Mouse (Mus musculus): ENCODE data around the gene Ercc1. TPM values are rescaled to one million over a fixed set of nuclear protein-coding genes. Genes with fewer than 3 reads are reported as not detected.

Ercc1 gene
- polyA plus RNA-seq, 1 experiment from 2014 or later = 72.5 TPM

DNA sequence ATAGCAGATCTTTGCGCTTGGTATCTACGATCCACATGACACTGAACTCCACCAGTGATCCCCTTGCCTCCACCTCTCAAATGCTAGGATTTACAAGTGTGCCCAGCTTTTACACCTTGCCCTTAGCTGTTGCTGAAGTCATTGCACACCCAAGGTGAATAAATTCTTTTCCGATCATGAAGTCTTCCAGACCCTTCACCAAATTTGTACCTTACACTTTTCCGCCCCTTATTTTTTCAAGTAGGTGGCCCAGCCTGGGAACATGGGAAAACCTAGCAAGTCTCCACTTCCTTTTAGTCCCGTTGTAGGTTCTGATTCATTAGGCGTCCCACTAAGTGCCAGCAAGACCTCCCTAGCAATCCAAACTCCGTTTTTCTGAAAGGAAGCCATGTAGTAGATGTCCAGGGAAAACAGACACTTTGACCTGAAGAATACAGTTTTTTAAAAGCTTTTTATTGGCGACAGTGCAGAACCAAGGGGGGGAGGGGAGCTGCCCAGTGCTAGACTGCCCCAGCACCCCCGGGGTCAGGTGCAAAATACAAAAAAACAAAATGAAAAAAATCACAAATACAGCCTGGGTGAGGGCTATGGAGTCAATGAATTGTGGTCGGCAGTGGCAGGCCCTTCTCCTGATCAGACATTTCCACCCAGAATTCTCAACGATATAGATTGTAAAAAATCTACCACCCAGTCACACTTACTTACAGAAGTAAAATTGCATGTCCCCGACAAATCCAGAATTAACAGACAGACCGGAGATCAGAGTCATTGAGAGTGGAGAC is 42.1 kb upstream of the Ercc1 start:
- peak overlapping the region; percentile 52 for H3K4me2 ChIP-seq
- WGBS (ENCODE audit: insufficient replicate concordance) = 49% methylated on average over 13 of the region's 13 CpGs

DNA sequence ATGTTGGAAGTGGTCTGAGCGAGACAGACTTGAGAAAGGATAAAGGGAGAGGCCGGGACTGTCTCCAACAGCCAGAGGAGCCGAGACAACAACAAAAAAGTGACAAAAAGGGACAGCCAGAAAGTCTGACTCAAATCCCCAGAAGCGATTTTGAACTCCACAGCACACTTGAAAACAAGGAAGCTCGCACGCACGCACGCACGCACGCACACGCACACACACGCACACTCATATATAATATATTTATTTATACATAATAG is 41.6 kb upstream of the Ercc1 start:
- peaks cover 28% of the 10 kb centered on the region for H3K4me1 ChIP-seq (ENCODE audit: control insufficient read depth, insufficient read depth, low read length)
- no peak overlapping the region for H3K27ac ChIP-seq (ENCODE audit: low read depth, low read length)
- H3K9ac ChIP-seq (ENCODE audit: low read depth, low read length) = no peak overlapping the region
- H3K27me3 ChIP-seq (ENCODE audit: control insufficient read depth, insufficient read depth, low read length) = peaks cover 54% of the 10 kb centered on the region
- no peaks in the 10 kb centered on the region for H3K9me3 ChIP-seq (replicated peaks; ENCODE audit: control insufficient read depth, low read length)
- WGBS (ENCODE audit: insufficient replicate concordance) = 79% methylated on average over 12 of the region's 12 CpGs
- H3K4me2 ChIP-seq = no peak overlapping the region
- no peak for ATAC-seq (replicated peaks; ENCODE audit: insufficient number of reproducible peaks, low FRiP score, low TSS enrichment)
- no peak overlapping the region for H3K4me3 ChIP-seq (ENCODE audit: low read depth, low read length)
- no peaks in the 10 kb centered on the region for H3K36me3 ChIP-seq (ENCODE audit: control insufficient read depth, insufficient read depth, low read length)

More for the DNA sequence above, 42.1 kb upstream of the Ercc1 start:
- H3K36me3 ChIP-seq (ENCODE audit: control insufficient read depth, insufficient read depth, low read length) = no peaks in the 10 kb centered on the region
- H3K9me3 ChIP-seq (replicated peaks; ENCODE audit: control insufficient read depth, low read length) = no peaks in the 10 kb centered on the region
- H3K4me1 ChIP-seq (ENCODE audit: control insufficient read depth, insufficient read depth, low read length) = peaks cover 25% of the 10 kb centered on the region
- no peak overlapping the region for H3K27ac ChIP-seq (ENCODE audit: low read depth, low read length)
- H3K4me3 ChIP-seq (ENCODE audit: low read depth, low read length) = peak overlapping the region; percentile 44
- peaks cover 54% of the 10 kb centered on the region for H3K27me3 ChIP-seq (ENCODE audit: control insufficient read depth, insufficient read depth, low read length)
- no peak for ATAC-seq (replicated peaks; ENCODE audit: insufficient number of reproducible peaks, low FRiP score, low TSS enrichment)
- peak overlapping the region; percentile 16; the same call in 1 of the 2 replicates for H3K9ac ChIP-seq (ENCODE audit: low read depth, low read length)

DNA sequence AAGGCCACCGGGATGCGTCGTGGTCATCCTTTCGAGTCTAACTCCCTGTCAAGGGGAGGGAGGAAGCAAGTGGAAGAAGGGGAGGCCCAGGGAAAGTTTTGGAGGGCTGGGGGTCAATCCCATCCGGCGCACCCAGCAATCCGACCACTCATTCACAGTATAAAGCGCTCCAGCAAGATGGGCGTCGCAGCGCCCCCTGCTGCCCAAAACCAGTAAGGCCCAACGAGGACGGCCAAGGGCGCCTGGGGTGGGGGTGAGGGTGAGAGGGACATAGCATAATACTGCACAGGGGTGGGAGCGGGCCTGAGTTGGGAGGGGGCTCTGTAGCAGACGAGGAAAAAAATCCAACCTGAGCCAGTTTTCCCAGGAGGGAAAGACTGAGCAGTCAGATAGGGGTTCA is 40.8 kb upstream of the Ercc1 start:
- H3K4me3 ChIP-seq (ENCODE audit: low read depth, low read length) = peak overlapping the region; percentile 38; the same call in 1 of the 2 replicates
- H3K4me1 ChIP-seq (ENCODE audit: control insufficient read depth, insufficient read depth, low read length) = peaks cover 29% of the 10 kb centered on the region
- WGBS (ENCODE audit: insufficient replicate concordance) = under 1% methylated on average over 16 of the region's 16 CpGs
- no peak overlapping the region for H3K27ac ChIP-seq (ENCODE audit: low read depth, low read length)
- no peak for ATAC-seq (replicated peaks; ENCODE audit: insufficient number of reproducible peaks, low FRiP score, low TSS enrichment)
- no peaks in the 10 kb centered on the region for H3K36me3 ChIP-seq (ENCODE audit: control insufficient read depth, insufficient read depth, low read length)
- peak overlapping the region; percentile 43; the same call in 1 of the 2 replicates for H3K9ac ChIP-seq (ENCODE audit: low read depth, low read length)
- H3K27me3 ChIP-seq (ENCODE audit: control insufficient read depth, insufficient read depth, low read length) = peaks cover 54% of the 10 kb centered on the region
- H3K9me3 ChIP-seq (replicated peaks; ENCODE audit: control insufficient read depth, low read length) = no peaks in the 10 kb centered on the region
- peak overlapping the region; percentile 67 for H3K4me2 ChIP-seq

DNA sequence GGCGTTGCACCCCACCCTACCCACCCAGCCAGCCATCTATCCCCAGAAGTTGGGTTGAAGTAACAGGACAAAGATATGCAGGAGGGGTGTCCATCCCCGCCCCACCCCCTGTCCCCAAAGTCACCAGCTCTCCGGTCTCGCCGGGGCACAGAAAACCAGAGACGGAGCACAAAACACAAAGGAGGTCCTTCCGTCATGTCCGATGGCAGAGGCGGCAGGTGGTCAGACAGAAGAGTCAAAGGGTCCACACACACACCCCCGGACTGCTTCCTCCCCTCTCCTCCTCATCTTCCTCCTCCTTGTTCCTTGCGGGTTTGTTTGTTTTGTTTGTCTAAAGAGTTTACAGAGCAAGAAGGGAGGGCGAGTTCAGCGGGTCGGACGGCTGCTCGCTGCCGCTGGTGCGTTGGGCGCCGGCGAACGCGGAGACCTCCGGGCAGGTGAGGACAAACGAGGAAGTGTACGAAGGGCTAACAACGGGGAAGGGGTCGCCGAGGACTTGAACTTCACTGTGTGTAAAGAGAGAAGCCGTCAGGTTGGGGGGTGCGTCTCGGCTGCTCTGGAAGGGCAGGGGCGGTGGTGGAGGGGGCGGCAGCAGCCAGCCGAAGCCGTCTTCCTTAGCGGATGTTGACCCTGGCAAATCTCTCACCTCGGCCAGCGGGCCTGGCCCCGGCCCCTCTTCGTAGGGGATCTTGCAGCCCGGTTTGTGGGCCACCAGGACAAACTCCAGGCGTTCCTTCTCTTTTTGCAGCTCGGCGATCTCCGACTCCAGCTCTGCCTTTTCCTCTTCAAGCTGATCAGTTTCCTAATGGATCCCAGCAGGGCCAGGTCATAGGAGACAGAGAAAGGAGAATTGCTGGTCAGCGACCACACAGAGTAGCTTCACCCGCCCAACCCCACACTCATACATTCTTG is 39.8 kb upstream of the Ercc1 start:
- Histone ChIP-seq H3K9me3 (replicated peaks; ENCODE audit: control insufficient read depth, low read length) (no peaks in the 10 kb centered on the region), H3K4me3 (ENCODE audit: low read depth, low read length) (peak overlapping the region; percentile 38), H3K27ac (ENCODE audit: low read depth, low read length) (no peak overlapping the region), H3K36me3 (ENCODE audit: control insufficient read depth, insufficient read depth, low read length) (no peaks in the 10 kb centered on the region), H3K4me1 (ENCODE audit: control insufficient read depth, insufficient read depth, low read length) (peaks cover 32% of the 10 kb centered on the region), H3K4me2 (peak overlapping the region; percentile 67), H3K9ac (ENCODE audit: low read depth, low read length) (0 out of 2 replicates have a peak overlapping the region, but pooled peaks have one; percentile 43), H3K27me3 (ENCODE audit: control insufficient read depth, insufficient read depth, low read length) (peaks cover 54% of the 10 kb centered on the region)
- WGBS (ENCODE audit: insufficient replicate concordance) = 3% methylated on average over 47 of the region's 48 CpGs
- no peak for ATAC-seq (replicated peaks; ENCODE audit: insufficient number of reproducible peaks, low FRiP score, low TSS enrichment)

DNA sequence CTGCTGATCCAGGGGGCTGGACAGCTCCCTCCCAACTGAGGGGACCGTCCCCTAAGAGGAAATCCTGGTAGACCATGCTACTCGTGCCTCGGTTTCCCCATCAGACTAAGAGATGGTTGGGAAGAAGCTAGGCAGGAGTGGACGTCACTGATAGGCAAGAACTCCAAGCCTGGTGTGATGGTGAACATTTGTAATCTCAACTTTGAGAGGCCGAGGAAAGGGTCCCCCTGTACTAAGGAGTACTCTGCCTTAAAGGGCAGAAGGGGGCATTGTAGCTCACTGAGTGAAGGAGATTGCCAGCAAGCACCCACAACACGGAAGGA is 39.2 kb upstream of the Ercc1 start:
- peaks cover 54% of the 10 kb centered on the region for H3K27me3 ChIP-seq (ENCODE audit: control insufficient read depth, insufficient read depth, low read length)
- no peaks in the 10 kb centered on the region for H3K36me3 ChIP-seq (ENCODE audit: control insufficient read depth, insufficient read depth, low read length)
- no peak overlapping the region for H3K9ac ChIP-seq (ENCODE audit: low read depth, low read length)
- peak overlapping the region; percentile 67 for H3K4me2 ChIP-seq
- ATAC-seq (replicated peaks; ENCODE audit: insufficient number of reproducible peaks, low FRiP score, low TSS enrichment) = no peak
- H3K4me1 ChIP-seq (ENCODE audit: control insufficient read depth, insufficient read depth, low read length) = peaks cover 34% of the 10 kb centered on the region
- H3K27ac ChIP-seq (ENCODE audit: low read depth, low read length) = no peak overlapping the region
- H3K9me3 ChIP-seq (replicated peaks; ENCODE audit: control insufficient read depth, low read length) = no peaks in the 10 kb centered on the region
- H3K4me3 ChIP-seq (ENCODE audit: low read depth, low read length) = no peak overlapping the region
- 8% methylated on average over 6 of the region's 6 CpGs for WGBS (ENCODE audit: insufficient replicate concordance)

DNA sequence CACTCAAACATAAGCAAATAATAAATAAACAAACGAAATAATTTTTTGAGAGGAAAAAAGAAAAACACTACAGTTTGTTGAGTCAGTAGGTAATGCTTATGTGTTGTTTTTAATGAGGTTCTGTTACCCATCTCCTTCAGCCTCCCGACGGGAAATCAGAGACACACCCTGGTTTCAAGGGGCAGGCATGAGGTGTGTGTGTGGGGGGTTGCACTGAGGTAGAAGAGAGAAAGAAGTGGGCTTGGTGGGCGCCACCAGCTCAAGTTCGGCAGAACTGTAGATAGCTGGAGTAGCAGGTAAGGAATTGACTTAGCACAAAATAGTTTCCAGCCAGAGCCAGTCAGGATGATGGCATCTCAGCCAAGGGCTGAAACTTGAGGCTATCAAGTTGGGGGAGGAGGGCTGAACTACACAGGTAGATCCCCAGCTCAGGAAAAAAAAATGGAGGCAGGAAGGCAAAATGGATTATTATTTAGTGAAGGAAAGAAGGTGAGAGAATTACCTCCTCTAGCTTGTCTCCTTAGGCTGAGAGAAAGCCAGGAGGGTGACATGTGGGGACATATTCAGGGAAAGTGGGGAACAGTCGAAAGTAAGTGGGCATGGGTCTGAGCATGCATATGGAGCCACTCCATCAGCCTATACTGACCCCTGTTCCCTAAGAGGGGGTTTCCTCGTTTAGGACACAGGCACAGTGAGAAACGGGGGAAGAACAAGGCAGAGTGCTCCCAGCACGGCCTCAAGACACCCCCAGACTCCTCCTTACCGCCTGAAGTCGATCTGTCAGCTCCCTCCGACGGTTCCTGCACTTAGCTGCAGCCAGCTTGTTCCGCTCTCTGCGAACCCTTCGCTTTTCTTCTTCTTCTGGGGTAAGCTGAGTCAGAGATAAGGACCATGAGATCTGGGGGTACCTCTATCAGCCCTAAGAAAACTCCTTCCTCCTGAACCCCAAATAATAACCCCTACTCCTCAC is 38.5 kb upstream of the Ercc1 start:
- peaks cover 54% of the 10 kb centered on the region for H3K27me3 ChIP-seq (ENCODE audit: control insufficient read depth, insufficient read depth, low read length)
- H3K4me1 ChIP-seq (ENCODE audit: control insufficient read depth, insufficient read depth, low read length) = peaks cover 36% of the 10 kb centered on the region
- no peaks in the 10 kb centered on the region for H3K36me3 ChIP-seq (ENCODE audit: control insufficient read depth, insufficient read depth, low read length)
- ATAC-seq (replicated peaks; ENCODE audit: insufficient number of reproducible peaks, low FRiP score, low TSS enrichment) = no peak
- no peak overlapping the region for H3K9ac ChIP-seq (ENCODE audit: low read depth, low read length)
- WGBS (ENCODE audit: insufficient replicate concordance) = 45% methylated on average over 16 of the region's 16 CpGs
- H3K4me2 ChIP-seq = no peak overlapping the region
- H3K27ac ChIP-seq (ENCODE audit: low read depth, low read length) = no peak overlapping the region
- H3K4me3 ChIP-seq (ENCODE audit: low read depth, low read length) = no peak overlapping the region
- H3K9me3 ChIP-seq (replicated peaks; ENCODE audit: control insufficient read depth, low read length) = no peaks in the 10 kb centered on the region

DNA sequence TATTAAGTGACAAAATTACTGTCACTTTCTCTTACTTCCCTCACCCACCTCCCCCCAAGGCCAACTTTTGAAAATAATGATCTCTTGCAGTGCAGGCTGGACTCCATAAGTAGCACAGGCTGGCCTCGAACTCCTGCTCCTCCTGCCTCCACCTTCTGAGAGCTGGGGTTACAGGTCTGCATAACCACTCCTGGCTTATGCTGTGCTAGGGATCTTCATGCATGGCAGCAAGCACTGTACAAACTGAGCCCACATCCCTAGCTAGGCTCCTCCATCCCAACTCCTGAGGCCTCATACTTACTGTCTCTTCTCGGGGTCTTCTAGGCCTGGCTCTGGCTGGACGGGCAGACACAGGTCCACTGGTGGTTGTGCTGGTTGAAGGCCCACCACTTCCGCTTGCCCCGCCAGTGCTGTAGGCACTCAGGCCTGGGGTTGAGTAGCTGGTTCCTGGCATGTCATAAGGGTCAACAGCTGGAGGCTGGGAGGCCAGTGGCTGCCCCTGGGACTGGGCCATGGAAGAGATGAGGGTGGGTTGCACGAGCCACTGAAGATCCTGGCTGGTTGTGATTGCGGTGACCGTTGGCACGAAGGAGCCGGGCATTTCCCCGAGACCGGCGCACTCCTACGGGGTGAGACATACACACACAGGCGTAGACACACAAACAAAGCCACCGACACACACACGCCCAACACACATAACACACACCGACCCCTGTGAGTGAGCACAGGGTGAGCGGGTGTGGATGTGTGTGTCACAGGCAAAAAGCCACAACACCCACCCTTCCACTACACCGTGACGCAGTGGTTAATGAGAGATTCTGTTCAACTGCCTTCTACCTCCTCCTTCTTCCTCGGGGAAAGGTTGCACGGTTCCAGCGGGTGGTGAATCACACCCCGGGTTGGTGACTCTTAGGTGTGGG is 37.5 kb upstream of the Ercc1 start:
- peaks cover 28% of the 10 kb centered on the region for H3K4me1 ChIP-seq (ENCODE audit: control insufficient read depth, insufficient read depth, low read length)
- no peak overlapping the region for H3K4me3 ChIP-seq (ENCODE audit: low read depth, low read length)
- no peaks in the 10 kb centered on the region for H3K36me3 ChIP-seq (ENCODE audit: control insufficient read depth, insufficient read depth, low read length)
- peaks cover 49% of the 10 kb centered on the region for H3K27me3 ChIP-seq (ENCODE audit: control insufficient read depth, insufficient read depth, low read length)
- H3K27ac ChIP-seq (ENCODE audit: low read depth, low read length) = no peak overlapping the region
- 65% methylated on average over 25 of the region's 25 CpGs for WGBS (ENCODE audit: insufficient replicate concordance)
- H3K4me2 ChIP-seq = peak overlapping the region; percentile 98
- ATAC-seq (replicated peaks; ENCODE audit: insufficient number of reproducible peaks, low FRiP score, low TSS enrichment) = no peak
- H3K9ac ChIP-seq (ENCODE audit: low read depth, low read length) = no peak overlapping the region
- no peaks in the 10 kb centered on the region for H3K9me3 ChIP-seq (replicated peaks; ENCODE audit: control insufficient read depth, low read length)

Data from heart, embryonic 11.5 days (tissue).